Mouse (Mus musculus) testis, adult 2 months (tissue): ENCODE measurements around the gene S100a11.

Source experiments
- CTCF ChIP-seq: fragments of 200-500 bp; IDR thresholded peaks from 2 replicates; pipeline ENCODE4 v1.5.1; 2012; ENCODE audit warnings: low read depth, mild to moderate bottlenecking, inconsistent platforms, low read length, moderate library complexity; ENCODE audit not compliant: control insufficient read depth, insufficient read depth, insufficient replicate concordance
- POLR2A ChIP-seq: fragments of 200-500 bp; IDR thresholded peaks from 2 replicates; pipeline ENCODE4 v1.6.1; 2012; ENCODE audit warnings: low read depth, mild to moderate bottlenecking, inconsistent platforms, low read length, moderate library complexity; ENCODE audit not compliant: control insufficient read depth

DNA sequence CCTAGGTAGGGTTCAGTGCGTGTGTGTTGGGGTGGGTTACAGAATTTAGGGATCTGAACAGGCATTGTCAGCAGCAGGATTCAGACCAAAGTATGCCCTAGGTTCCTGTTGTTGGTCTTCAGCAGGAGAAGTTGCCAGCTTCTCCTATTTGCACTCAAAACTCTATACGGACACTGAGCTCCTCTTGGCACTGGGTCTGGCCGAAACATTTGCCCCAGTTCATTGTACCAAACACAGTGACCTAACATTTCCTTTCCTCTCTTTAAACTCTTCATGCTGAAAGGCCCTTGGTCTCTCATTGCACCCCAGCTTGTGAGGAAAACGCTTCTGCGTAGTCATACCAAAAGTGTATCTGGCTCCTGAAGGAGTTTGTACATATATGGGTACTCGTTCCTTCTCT lies 39.7 kb downstream of the S100a11 start:
- TF ChIP-seq CTCF = no peak
- no peak for TF ChIP-seq POLR2A
